Mouse (Mus musculus): Measurements from ENCODE around the gene Lrrc8d. TPM values are rescaled to one million over a fixed set of nuclear protein-coding genes. Genes with fewer than 3 reads are reported as not detected.

The Lrrc8d gene
- polyA plus RNA-seq, 1 experiment from 2014 or later = 34.6 TPM

GRCm38 (mm10) chr5:105807461-105807860 lies 107.7 kb downstream of the Lrrc8d start:
- no peak for ATAC-seq (replicated peaks; ENCODE audit: low FRiP score, low read depth)

GRCm38 (mm10) chr5:105809056-105809455 lies 109.3 kb downstream of the Lrrc8d start:
- no peak for TF ChIP-seq CTCF (IDR thresholded peaks at IDR 0.05; ENCODE audit: low read depth)
- H3K4me3 ChIP-seq (replicated peaks; ENCODE audit: low read depth, low read length) = no peak overlapping the region
- no peak for DNase-seq (ENCODE audit: low spot score)
- no peaks in the 10 kb centered on the region for H3K27me3 ChIP-seq (ENCODE audit: insufficient read depth, low read length)
- no peak overlapping the region for H3K9ac ChIP-seq (ENCODE audit: low read depth, low read length)
- H3K9me3 ChIP-seq (replicated peaks; ENCODE audit: low read length) = peaks cover 11% of the 10 kb centered on the region
- peaks cover 27% of the 10 kb centered on the region for H3K36me3 ChIP-seq (ENCODE audit: insufficient read depth, low read length)
- no peak for ATAC-seq (replicated peaks; ENCODE audit: low FRiP score, low read depth)
- 71% methylated on average over 11 of the region's 11 CpGs for WGBS
- H3K4me1 ChIP-seq (replicated peaks; ENCODE audit: insufficient read depth, low read length) = peaks cover 15% of the 10 kb centered on the region
- H3K4me2 ChIP-seq (ENCODE audit: low read length) = no peak overlapping the region
- H3K27ac ChIP-seq = no peak overlapping the region

More at GRCm38 (mm10) chr5:105807461-105807860, 107.7 kb downstream of the Lrrc8d start:
- H3K9me3 ChIP-seq (replicated peaks; ENCODE audit: low read length) = no peaks in the 10 kb centered on the region
- no peak overlapping the region for H3K27ac ChIP-seq
- no peak for DNase-seq (ENCODE audit: low spot score)
- WGBS = 27% methylated on average over 7 of the region's 7 CpGs
- H3K4me2 ChIP-seq (ENCODE audit: low read length) = no peak overlapping the region
- peaks cover 15% of the 10 kb centered on the region for H3K4me1 ChIP-seq (replicated peaks; ENCODE audit: insufficient read depth, low read length)
- no peak overlapping the region for H3K9ac ChIP-seq (ENCODE audit: low read depth, low read length)
- TF ChIP-seq CTCF (IDR thresholded peaks at IDR 0.05; ENCODE audit: low read depth) = no peak
- no peaks in the 10 kb centered on the region for H3K27me3 ChIP-seq (ENCODE audit: insufficient read depth, low read length)
- H3K4me3 ChIP-seq (replicated peaks; ENCODE audit: low read depth, low read length) = no peak overlapping the region
- peaks cover 11% of the 10 kb centered on the region for H3K36me3 ChIP-seq (ENCODE audit: insufficient read depth, low read length)

GRCm38 (mm10) chr5:105813036-105813435 lies 113.3 kb downstream of the Lrrc8d start:
- no peak for TF ChIP-seq CTCF (IDR thresholded peaks at IDR 0.05; ENCODE audit: low read depth)
- Histone ChIP-seq H3K9ac (ENCODE audit: low read depth, low read length) (no peak overlapping the region), H3K4me2 (ENCODE audit: low read length) (no peak overlapping the region), H3K4me3 (replicated peaks; ENCODE audit: low read depth, low read length) (no peak overlapping the region), H3K9me3 (replicated peaks; ENCODE audit: low read length) (peaks cover 11% of the 10 kb centered on the region), H3K27me3 (ENCODE audit: insufficient read depth, low read length) (no peaks in the 10 kb centered on the region), H3K36me3 (ENCODE audit: insufficient read depth, low read length) (peaks cover 32% of the 10 kb centered on the region), H3K27ac (no peak overlapping the region), H3K4me1 (replicated peaks; ENCODE audit: insufficient read depth, low read length) (peaks cover 15% of the 10 kb centered on the region)
- 97% methylated on average over 14 of the region's 14 CpGs for WGBS
- ATAC-seq (replicated peaks; ENCODE audit: low FRiP score, low read depth) = no peak
- no peak for DNase-seq (ENCODE audit: low spot score)

- WGBS = 83% methylated on average over 10 of the region's 10 CpGs
- Histone ChIP-seq H3K27ac (no peak overlapping the region), H3K4me2 (ENCODE audit: low read length) (no peak overlapping the region), H3K4me1 (replicated peaks; ENCODE audit: insufficient read depth, low read length) (peaks cover 10% of the 10 kb centered on the region; the same call in 1 of the 2 replicates), H3K9ac (ENCODE audit: low read depth, low read length) (no peak overlapping the region), H3K27me3 (ENCODE audit: insufficient read depth, low read length) (no peaks in the 10 kb centered on the region), H3K4me3 (replicated peaks; ENCODE audit: low read depth, low read length) (no peak overlapping the region), H3K9me3 (replicated peaks; ENCODE audit: low read length) (peaks cover 11% of the 10 kb centered on the region), H3K36me3 (ENCODE audit: insufficient read depth, low read length) (peaks cover 32% of the 10 kb centered on the region)
- ATAC-seq (replicated peaks; ENCODE audit: low FRiP score, low read depth) (no peak), DNase-seq (ENCODE audit: low spot score) (no peak)
- no peak for TF ChIP-seq CTCF (IDR thresholded peaks at IDR 0.05; ENCODE audit: low read depth)
These were observed 114.2 kb downstream of the Lrrc8d start for GRCm38 (mm10) chr5:105813974-105814373.

GRCm38 (mm10) chr5:105816118-105816517 lies 116.3 kb downstream of the Lrrc8d start:
- Histone ChIP-seq H3K9ac (ENCODE audit: low read depth, low read length) (no peak overlapping the region), H3K4me3 (replicated peaks; ENCODE audit: low read depth, low read length) (no peak overlapping the region), H3K4me2 (ENCODE audit: low read length) (no peak overlapping the region), H3K9me3 (replicated peaks; ENCODE audit: low read length) (peaks cover 11% of the 10 kb centered on the region), H3K27ac (no peak overlapping the region), H3K27me3 (ENCODE audit: insufficient read depth, low read length) (no peaks in the 10 kb centered on the region), H3K4me1 (replicated peaks; ENCODE audit: insufficient read depth, low read length) (peaks cover 6% of the 10 kb centered on the region; the same call in 1 of the 2 replicates), H3K36me3 (ENCODE audit: insufficient read depth, low read length) (peaks cover 32% of the 10 kb centered on the region)
- no peak for TF ChIP-seq CTCF (IDR thresholded peaks at IDR 0.05; ENCODE audit: low read depth)
- 76% methylated on average over 14 of the region's 14 CpGs for WGBS
- no peak for ATAC-seq (replicated peaks; ENCODE audit: low FRiP score, low read depth)
- DNase-seq (ENCODE audit: low spot score) = no peak

- peaks cover 6% of the 10 kb centered on the region; the same call in 1 of the 2 replicates for H3K4me1 ChIP-seq (replicated peaks; ENCODE audit: insufficient read depth, low read length)
- ATAC-seq (replicated peaks; ENCODE audit: low FRiP score, low read depth) = 0 out of 2 replicates have a peak, but pooled peaks have one; percentile 41
These were observed 117.6 kb downstream of the Lrrc8d start for GRCm38 (mm10) chr5:105817248-105817976.

More at GRCm38 (mm10) chr5:105817248-105817976, 117.6 kb downstream of the Lrrc8d start:
- Histone ChIP-seq H3K4me3 (replicated peaks; ENCODE audit: low read depth, low read length) (no peak overlapping the region), H3K4me2 (ENCODE audit: low read length) (no peak overlapping the region), H3K27me3 (ENCODE audit: insufficient read depth, low read length) (no peaks in the 10 kb centered on the region), H3K9me3 (replicated peaks; ENCODE audit: low read length) (peaks cover 11% of the 10 kb centered on the region), H3K9ac (ENCODE audit: low read depth, low read length) (no peak overlapping the region), H3K27ac (peak overlapping the region; percentile 11; the same call in 1 of the 2 replicates), H3K36me3 (ENCODE audit: insufficient read depth, low read length) (peaks cover 21% of the 10 kb centered on the region)
- 65% methylated on average over 9 of the region's 9 CpGs for WGBS
- no peak for DNase-seq (ENCODE audit: low spot score)
- TF ChIP-seq CTCF (IDR thresholded peaks at IDR 0.05; ENCODE audit: low read depth) = no peak
